Mouse (Mus musculus): ENCODE data around the gene Fen1. TPM values are rescaled to one million over a fixed set of nuclear protein-coding genes. Genes with fewer than 3 reads are reported as not detected.
A peak's percentile ranks its signal among the peaks of the same experiment; 100 is the strongest.

The Fen1 gene
- polyA plus RNA-seq, 1 experiment from 2014 or later: 200 TPM

GRCm38 (mm10) chr19:10190796-10191195 lies 13.2 kb downstream of the Fen1 start:
- WGBS (ENCODE audit: insufficient replicate concordance): 30% methylated on average over 2 of the region's 2 CpGs
- ATAC-seq: no peak

GRCm38 (mm10) chr19:10189940-10190339 lies 14.0 kb downstream of the Fen1 start:
- Histone ChIP-seq H3K4me1 (peaks cover 38% of the 10 kb centered on the region), H3K9ac (no peak overlapping the region), H3K9me3 (replicated peaks) (no peaks in the 10 kb centered on the region), H3K27ac (peak overlapping the region; percentile 37; the same call in 1 of the 2 replicates), H3K4me3 (no peak overlapping the region), H3K4me2 (no peak overlapping the region), H3K27me3 (replicated peaks) (no peaks in the 10 kb centered on the region), H3K36me3 (peaks cover 100% of the 10 kb centered on the region)
- ATAC-seq: no peak
- WGBS (ENCODE audit: insufficient replicate concordance): 85% methylated on average over 8 of the region's 8 CpGs

More at GRCm38 (mm10) chr19:10190796-10191195, 13.2 kb downstream of the Fen1 start:
- Histone ChIP-seq H3K27me3 (replicated peaks) (no peaks in the 10 kb centered on the region), H3K4me2 (0 out of 2 replicates have a peak overlapping the region, but pooled peaks have one; percentile 11), H3K9me3 (replicated peaks) (no peaks in the 10 kb centered on the region), H3K4me1 (peaks cover 31% of the 10 kb centered on the region), H3K9ac (no peak overlapping the region), H3K27ac (peak overlapping the region; percentile 5), H3K4me3 (no peak overlapping the region), H3K36me3 (peaks cover 100% of the 10 kb centered on the region)

- no peak overlapping the region for H3K9ac ChIP-seq
- H3K27ac ChIP-seq: 0 out of 2 replicates have a peak overlapping the region, but pooled peaks have one; percentile 5
- peaks cover 47% of the 10 kb centered on the region for H3K4me1 ChIP-seq
- no peak overlapping the region for H3K4me3 ChIP-seq
- no peak overlapping the region for H3K4me2 ChIP-seq
- no peaks in the 10 kb centered on the region for H3K27me3 ChIP-seq (replicated peaks)
- ATAC-seq: no peak
- no peaks in the 10 kb centered on the region for H3K9me3 ChIP-seq (replicated peaks)
- WGBS (ENCODE audit: insufficient replicate concordance): 91% methylated on average over 6 of the region's 6 CpGs
- peaks cover 95% of the 10 kb centered on the region for H3K36me3 ChIP-seq
Observed at GRCm38 (mm10) chr19:10189022-10189421, 14.9 kb downstream of the Fen1 start.

GRCm38 (mm10) chr19:10188281-10188811 lies 15.6 kb downstream of the Fen1 start:
- Histone ChIP-seq H3K27me3 (replicated peaks) (no peaks in the 10 kb centered on the region), H3K4me1 (peaks cover 51% of the 10 kb centered on the region), H3K9me3 (replicated peaks) (no peaks in the 10 kb centered on the region), H3K36me3 (peaks cover 88% of the 10 kb centered on the region), H3K27ac (peak overlapping the region; percentile 5; the same call in 1 of the 2 replicates), H3K9ac (no peak overlapping the region), H3K4me3 (no peak overlapping the region), H3K4me2 (no peak overlapping the region)
- no peak for ATAC-seq
- 86% methylated on average over 10 of the region's 10 CpGs for WGBS (ENCODE audit: insufficient replicate concordance)

- Histone ChIP-seq H3K4me1 (peaks cover 60% of the 10 kb centered on the region), H3K9me3 (replicated peaks) (no peaks in the 10 kb centered on the region), H3K36me3 (peaks cover 71% of the 10 kb centered on the region), H3K4me2 (no peak overlapping the region), H3K27ac (no peak overlapping the region; the same call in 1 of the 2 replicates), H3K27me3 (replicated peaks) (no peaks in the 10 kb centered on the region), H3K4me3 (no peak overlapping the region), H3K9ac (no peak overlapping the region)
- WGBS (ENCODE audit: insufficient replicate concordance): 89% methylated on average over 8 of the region's 8 CpGs
- no peak for ATAC-seq
Observed at GRCm38 (mm10) chr19:10186569-10186968, 17.4 kb downstream of the Fen1 start.

GRCm38 (mm10) chr19:10185876-10186275 lies 18.1 kb downstream of the Fen1 start:
- Histone ChIP-seq H3K9ac (no peak overlapping the region), H3K27ac (no peak overlapping the region), H3K4me3 (no peak overlapping the region), H3K4me1 (peaks cover 59% of the 10 kb centered on the region), H3K27me3 (replicated peaks) (no peaks in the 10 kb centered on the region), H3K36me3 (peaks cover 64% of the 10 kb centered on the region), H3K4me2 (no peak overlapping the region), H3K9me3 (replicated peaks) (no peaks in the 10 kb centered on the region)
- 90% methylated on average over 3 of the region's 3 CpGs for WGBS (ENCODE audit: insufficient replicate concordance)
- no peak for ATAC-seq

GRCm38 (mm10) chr19:10184096-10184495 lies 19.9 kb downstream of the Fen1 start:
- peak; percentile 7; the same call in 1 of the 2 replicates for ATAC-seq

GRCm38 (mm10) chr19:10183299-10183983 lies 20.5 kb downstream of the Fen1 start:
- peak overlapping the region; percentile 77 for H3K4me2 ChIP-seq
- H3K27ac ChIP-seq: peak overlapping the region; percentile 90
- H3K4me3 ChIP-seq: peak overlapping the region; percentile 90
- H3K36me3 ChIP-seq: peaks cover 39% of the 10 kb centered on the region
- H3K27me3 ChIP-seq (replicated peaks): no peaks in the 10 kb centered on the region
- H3K9me3 ChIP-seq (replicated peaks): no peaks in the 10 kb centered on the region
- peak; percentile 66 for ATAC-seq
- peak overlapping the region; percentile 95 for H3K9ac ChIP-seq
- WGBS (ENCODE audit: insufficient replicate concordance): 3% methylated on average over 35 of the region's 35 CpGs
- peaks cover 48% of the 10 kb centered on the region for H3K4me1 ChIP-seq

More at GRCm38 (mm10) chr19:10184096-10184495, 19.9 kb downstream of the Fen1 start:
- peak overlapping the region; percentile 90 for H3K27ac ChIP-seq
- no peaks in the 10 kb centered on the region for H3K27me3 ChIP-seq (replicated peaks)
- peak overlapping the region; percentile 90 for H3K4me3 ChIP-seq
- H3K4me2 ChIP-seq: peak overlapping the region; percentile 77
- H3K4me1 ChIP-seq: peaks cover 48% of the 10 kb centered on the region
- 51% methylated on average over 12 of the region's 12 CpGs for WGBS (ENCODE audit: insufficient replicate concordance)
- peak overlapping the region; percentile 95 for H3K9ac ChIP-seq
- no peaks in the 10 kb centered on the region for H3K9me3 ChIP-seq (replicated peaks)
- peaks cover 46% of the 10 kb centered on the region for H3K36me3 ChIP-seq

- Histone ChIP-seq H3K27ac (peak within 1 kb of the TSS; percentile 90), H3K36me3 (peaks cover 33% of the 10 kb centered on the region), H3K9ac (peak within 1 kb of the TSS; percentile 95), H3K4me3 (peak within 1 kb of the TSS; percentile 90), H3K27me3 (replicated peaks) (no peaks in the 10 kb centered on the region), H3K4me1 (peaks cover 48% of the 10 kb centered on the region), H3K4me2 (peak within 1 kb of the TSS; percentile 77), H3K9me3 (replicated peaks) (no peaks in the 10 kb centered on the region)
- ATAC-seq: peak; percentile 93
- WGBS (ENCODE audit: insufficient replicate concordance): under 1% methylated on average over 70 of the region's 70 CpGs
Observed at GRCm38 (mm10) chr19:10182670-10183298, 21.2 kb downstream of the Fen1 start, which contains the start of gene Fads1. Gene Fads1, plus strand, starts transcription at chr19:10182888.

GRCm38 (mm10) chr19:10182142-10182541 lies 21.8 kb downstream of the Fen1 start:
- Histone ChIP-seq H3K4me3 (peak overlapping the region; percentile 90), H3K4me1 (peaks cover 49% of the 10 kb centered on the region), H3K27me3 (replicated peaks) (no peaks in the 10 kb centered on the region), H3K4me2 (peak overlapping the region; percentile 77), H3K27ac (peak overlapping the region; percentile 90), H3K36me3 (peaks cover 26% of the 10 kb centered on the region), H3K9me3 (replicated peaks) (no peaks in the 10 kb centered on the region), H3K9ac (peak overlapping the region; percentile 95)
- ATAC-seq: no peak
- WGBS (ENCODE audit: insufficient replicate concordance): 29% methylated on average over 7 of the region's 7 CpGs

GRCm38 (mm10) chr19:10181225-10181624 lies 22.7 kb downstream of the Fen1 start:
- peak overlapping the region; percentile 20; the same call in 1 of the 2 replicates for H3K27ac ChIP-seq
- peaks cover 47% of the 10 kb centered on the region for H3K4me1 ChIP-seq
- ATAC-seq: no peak

GRCm38 (mm10) chr19:10176941-10177372 lies 27.0 kb downstream of the Fen1 start:
- H3K4me2 ChIP-seq: no peak overlapping the region
- no peaks in the 10 kb centered on the region for H3K9me3 ChIP-seq (replicated peaks)
- H3K36me3 ChIP-seq: no peaks in the 10 kb centered on the region
- 45% methylated on average over 7 of the region's 7 CpGs for WGBS (ENCODE audit: insufficient replicate concordance)
- H3K9ac ChIP-seq: no peak overlapping the region
- no peak overlapping the region for H3K4me3 ChIP-seq
- no peak for ATAC-seq
- peak overlapping the region; percentile 21; the same call in 1 of the 2 replicates for H3K27ac ChIP-seq
- no peaks in the 10 kb centered on the region for H3K27me3 ChIP-seq (replicated peaks)
- H3K4me1 ChIP-seq: peaks cover 50% of the 10 kb centered on the region

More at GRCm38 (mm10) chr19:10181225-10181624, 22.7 kb downstream of the Fen1 start:
- H3K9me3 ChIP-seq (replicated peaks): no peaks in the 10 kb centered on the region
- H3K36me3 ChIP-seq: peaks cover 17% of the 10 kb centered on the region
- no peak overlapping the region for H3K4me3 ChIP-seq
- 84% methylated on average over 7 of the region's 7 CpGs for WGBS (ENCODE audit: insufficient replicate concordance)
- H3K4me2 ChIP-seq: no peak overlapping the region
- H3K9ac ChIP-seq: no peak overlapping the region
- H3K27me3 ChIP-seq (replicated peaks): no peaks in the 10 kb centered on the region
